Mouse (Mus musculus) retina, postnatal 1 day (tissue): Measurements from ENCODE around the gene Vmn1r232.

Experiments
- DNase-seq: peaks from one replicate; pipeline ENCODE4 v3.0.0-alpha.2; 2012

Vmn1r232 gene

GRCm38 (mm10) chr17:20919614-20920013 lies at the start of gene Vmn1r232:
Gene Vmn1r232, minus strand, starts transcription at chr17:20919714.
- DNase-seq: no peak

GRCm38 (mm10) chr17:20966681-20967080 lies 47.2 kb upstream of the Vmn1r232 start:
- DNase-seq: no peak

GRCm38 (mm10) chr17:20965421-20965820 lies 45.9 kb upstream of the Vmn1r232 start:
- DNase-seq: no peak

- no peak for DNase-seq
Observed at GRCm38 (mm10) chr17:20960386-20960785, 40.9 kb upstream of the Vmn1r232 start.

- no peak for DNase-seq
Observed at GRCm38 (mm10) chr17:20946636-20947035, 27.1 kb upstream of the Vmn1r232 start.

GRCm38 (mm10) chr17:20946026-20946565 lies 26.6 kb upstream of the Vmn1r232 start:
- no peak for DNase-seq

GRCm38 (mm10) chr17:20944985-20945891 lies 25.7 kb upstream of the Vmn1r232 start, which contains the start of gene Ppp2r1a:
Gene Ppp2r1a, plus strand, starts transcription at chr17:20945311.
- peak; percentile 100 for DNase-seq

- DNase-seq: peak; percentile 27
Observed at GRCm38 (mm10) chr17:20944226-20944625, 24.7 kb upstream of the Vmn1r232 start.

- no peak for DNase-seq
Observed at GRCm38 (mm10) chr17:20904991-20905390, 14.5 kb downstream of the Vmn1r232 start, which contains the start of gene Vmn1r231. Gene Vmn1r231, minus strand, starts transcription at chr17:20905091.
